Mouse (Mus musculus) heart, embryonic 11.5 days (tissue): ENCODE data around the gene Ubxn10. TPM values are rescaled to one million over a fixed set of nuclear protein-coding genes. Genes with fewer than 3 reads are reported as not detected.

Source experiments
- ATAC-seq: fragments of 200-750 bp; cut with Nextera tagmentation; replicated peaks from 2 replicates; pipeline ENCODE4 v1.8.0; 2017; ENCODE audit warnings: moderate library complexity; ENCODE audit not compliant: insufficient number of reproducible peaks, low FRiP score, low TSS enrichment
- H3K27ac ChIP-seq: fragments of 300-500 bp; sonication (generic); 2 replicates; pipeline ENCODE4 v1.5.1; 2014; ENCODE audit warnings: mild to moderate bottlenecking, low read depth, low read length
- H3K27me3 ChIP-seq: fragments of 300-500 bp; sonication (generic); 2 replicates; pipeline ENCODE4 v1.6.1; 2014; ENCODE audit warnings: mild to moderate bottlenecking, low read length, mixed read lengths; ENCODE audit not compliant: control insufficient read depth, insufficient read depth
- H3K36me3 ChIP-seq: fragments of 300-500 bp; sonication (generic); 2 replicates; pipeline ENCODE4 v1.6.1; 2014; ENCODE audit warnings: mild to moderate bottlenecking, low read length, moderate library complexity, mixed read lengths; ENCODE audit not compliant: control insufficient read depth, insufficient read depth
- H3K4me1 ChIP-seq: fragments of 300-500 bp; sonication (generic); 2 replicates; pipeline ENCODE4 v1.6.1; 2014; ENCODE audit warnings: low read length; ENCODE audit not compliant: control insufficient read depth, insufficient read depth
- H3K4me2 ChIP-seq: fragments of 300-500 bp; sonication (generic); 2 replicates; pipeline ENCODE4 v1.6.1; 2014; ENCODE audit warnings: mild to moderate bottlenecking, moderate library complexity
- H3K4me3 ChIP-seq: fragments of 300-500 bp; sonication (generic); 2 replicates; pipeline ENCODE4 v1.5.1; 2014; ENCODE audit warnings: low read depth, low read length
- H3K9ac ChIP-seq: fragments of 300-500 bp; sonication (generic); 2 replicates; pipeline ENCODE4 v1.6.1; 2014; ENCODE audit warnings: mild to moderate bottlenecking, low read depth, low read length, moderate library complexity
- H3K9me3 ChIP-seq: fragments of 300-500 bp; sonication (generic); replicated peaks from 2 replicates; pipeline ENCODE4 v1.6.1; 2016; ENCODE audit warnings: low read length; ENCODE audit not compliant: control insufficient read depth
- WGBS: fragments of 180-500 bp; shearing (Covaris S2); extraction: QIAGEN DNeasy Blood & Tissue Kit; methylation state at CpG from one replicate; pipeline ENCODE4 v1.1.7; 2014; ENCODE audit not compliant: insufficient replicate concordance; 5-methylcytosine and 5-hydroxymethylcytosine counted together
- polyA plus RNA-seq: library from polyadenylated mRNA; unstranded; fragments of >200 nt; fragmentation: Nextera tagmentation; extraction: Ambion mirVana; gene quantifications from 2 replicates; pipeline ENCODE4 v1.2.1, GENCODE M21; 2014

The Ubxn10 gene
- polyA plus RNA-seq, 1 experiment from 2014 or later = 1.3 TPM

GRCm38 (mm10) chr4:138670093-138670889, 66.7 kb downstream of the Ubxn10 start:
- ATAC-seq = no peak
- no peak overlapping the region for H3K4me2 ChIP-seq
- no peak overlapping the region for H3K27ac ChIP-seq
- H3K4me1 ChIP-seq = no peaks in the 10 kb centered on the region
- no peaks in the 10 kb centered on the region for H3K9me3 ChIP-seq
- no peak overlapping the region for H3K4me3 ChIP-seq
- no peak overlapping the region for H3K9ac ChIP-seq
- 79% methylated on average over 11 of the region's 11 CpGs for WGBS
- no peaks in the 10 kb centered on the region for H3K36me3 ChIP-seq
- peaks cover 25% of the 10 kb centered on the region for H3K27me3 ChIP-seq

DNA sequence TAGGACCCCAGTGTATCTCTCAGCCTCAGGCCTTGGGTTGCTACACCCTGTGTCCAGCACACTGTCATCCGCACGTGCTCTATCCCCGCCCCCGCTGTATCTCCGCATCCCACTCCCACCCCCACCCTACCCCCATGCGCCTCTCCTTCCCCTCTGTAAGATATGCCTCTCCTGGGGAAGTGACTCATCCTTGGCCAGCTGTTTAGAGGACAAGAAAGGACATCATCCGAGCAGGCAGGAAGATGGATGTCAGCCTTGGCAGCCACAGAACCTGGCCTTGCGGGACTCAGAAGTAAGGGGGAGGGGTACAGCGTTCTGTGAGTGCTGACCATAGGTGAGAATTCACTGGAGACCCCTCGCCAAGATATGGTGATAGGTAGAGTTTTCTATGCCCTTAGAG, 70.4 kb downstream of the Ubxn10 start:
- Histone ChIP-seq H3K4me1 (no peaks in the 10 kb centered on the region), H3K4me3 (no peak overlapping the region), H3K36me3 (no peaks in the 10 kb centered on the region), H3K9ac (no peak overlapping the region), H3K9me3 (no peaks in the 10 kb centered on the region), H3K4me2 (no peak overlapping the region), H3K27me3 (peaks cover 19% of the 10 kb centered on the region; the same call in 1 of the 2 replicates), H3K27ac (no peak overlapping the region)
- no peak for ATAC-seq
- WGBS = 51% methylated on average over 10 of the region's 10 CpGs

GRCm38 (mm10) chr4:138659936-138660602, 76.9 kb downstream of the Ubxn10 start:
- no peak overlapping the region for H3K9ac ChIP-seq
- peaks cover 2% of the 10 kb centered on the region; the same call in 1 of the 2 replicates for H3K27me3 ChIP-seq
- WGBS = 68% methylated on average over 11 of the region's 11 CpGs
- H3K4me1 ChIP-seq = no peaks in the 10 kb centered on the region
- H3K4me3 ChIP-seq = no peak overlapping the region
- H3K27ac ChIP-seq = no peak overlapping the region
- no peak for ATAC-seq
- no peaks in the 10 kb centered on the region for H3K36me3 ChIP-seq
- H3K9me3 ChIP-seq = no peaks in the 10 kb centered on the region
- H3K4me2 ChIP-seq = no peak overlapping the region

Other genes starting within 250 kb of the Ubxn10 start
- gene Vwa5b1, start 101.3 kb downstream of the Ubxn10 start, polyA plus RNA-seq = not detected in 2 replicates
- gene Pla2g2c, start 12.4 kb downstream of the Ubxn10 start, polyA plus RNA-seq = 0.31 and 0.52 TPM in 2 replicates
- not detected in 2 replicates for gene Pla2g2f, start 20.5 kb upstream of the Ubxn10 start, polyA plus RNA-seq
- not detected in 2 replicates for gene Pla2g2d, start 38.6 kb upstream of the Ubxn10 start, polyA plus RNA-seq
- gene Pla2g5, start 126.3 kb upstream of the Ubxn10 start, polyA plus RNA-seq = 1.1 and 1.9 TPM in 2 replicates
- gene Gm13030, start 136.8 kb upstream of the Ubxn10 start, polyA plus RNA-seq = not detected in 2 replicates
- not detected in 2 replicates for gene Pla2g2e, start 140.8 kb upstream of the Ubxn10 start, polyA plus RNA-seq
- gene Otud3, start 176.8 kb upstream of the Ubxn10 start, polyA plus RNA-seq = 3.4 and 4.2 TPM in 2 replicates
- gene Rnf186, start 229.9 kb upstream of the Ubxn10 start, polyA plus RNA-seq = not detected in 2 replicates
- 3.0 TPM in 2 replicates for gene Tmco4, start 235.7 kb upstream of the Ubxn10 start, polyA plus RNA-seq